Mouse (Mus musculus) lung, postnatal 0 days (tissue): ENCODE data around the gene Ctnnbl1.

ENCODE experiments used
- CTCF ChIP-seq: IDR thresholded peaks from 2 replicates; pipeline ENCODE4 v1.5.1; 2016; ENCODE audit warnings: antibody characterized with exemption, mild to moderate bottlenecking
- EP300 ChIP-seq: IDR thresholded peaks from 2 replicates; pipeline ENCODE4 v1.6.1; 2016; ENCODE audit warnings: antibody characterized with exemption, mild to moderate bottlenecking, control low read depth

DNA sequence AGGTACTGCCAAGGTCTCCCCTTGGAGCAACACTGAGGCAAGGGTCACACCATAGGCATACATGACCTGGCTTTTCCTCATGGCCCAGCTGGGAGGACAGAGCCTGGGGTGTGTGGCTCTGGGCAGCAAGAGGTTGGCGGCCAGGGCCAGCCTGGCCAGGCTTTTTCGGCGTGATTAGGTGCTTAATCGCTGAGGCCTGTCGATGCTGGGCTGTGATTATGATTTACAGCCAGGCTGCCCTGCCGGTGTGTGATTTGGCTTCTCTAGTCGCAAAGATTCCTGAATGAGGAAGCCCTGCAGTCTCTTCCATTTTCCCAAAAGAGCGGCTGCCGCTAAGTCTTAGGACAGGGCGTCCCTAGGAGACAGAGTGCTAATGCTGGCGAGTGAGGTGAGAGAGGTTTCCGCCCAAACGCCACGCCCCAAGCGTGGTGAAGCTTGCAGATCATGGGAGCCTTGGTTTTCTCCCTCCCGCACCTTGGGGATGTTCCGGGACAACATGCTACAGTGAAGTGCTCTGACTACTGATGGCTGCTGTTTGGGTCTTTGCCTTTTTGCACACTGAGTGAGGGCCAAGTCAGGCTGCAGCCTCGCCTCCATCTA, 203.5 kb downstream of the Ctnnbl1 start:
- TF ChIP-seq CTCF: no peak
- no peak for TF ChIP-seq EP300
